Mouse (Mus musculus) heart, postnatal 0 days (tissue): ENCODE data around the gene Nab2. TPM values are rescaled to one million over a fixed set of nuclear protein-coding genes. Genes with fewer than 3 reads are reported as not detected.

ENCODE experiments used
- ATAC-seq: fragments of 200-750 bp; cut with Nextera tagmentation; 2 replicates; pipeline ENCODE4 v1.8.0; 2017; ENCODE audit warnings: low read depth, moderate number of reproducible peaks, moderate library complexity; ENCODE audit not compliant: insufficient read depth
- DNase-seq: peaks from one replicate; pipeline ENCODE4 v3.0.0-alpha.2; 2016; ENCODE audit warnings: low spot score
- H3K27ac ChIP-seq: fragments of 300-500 bp; sonication (generic); 2 replicates; pipeline ENCODE4 v1.5.1; 2014; ENCODE audit warnings: low read depth, mild to moderate bottlenecking
- H3K27me3 ChIP-seq: fragments of 300-500 bp; sonication (generic); 2 replicates; pipeline ENCODE4 v1.6.1; 2014; ENCODE audit warnings: low read length, mixed read lengths; ENCODE audit not compliant: control insufficient read depth, insufficient read depth
- H3K36me3 ChIP-seq: fragments of 300-500 bp; sonication (generic); replicated peaks from 2 replicates; pipeline ENCODE4 v1.6.1; 2014; ENCODE audit warnings: low read length, mixed read lengths; ENCODE audit not compliant: control insufficient read depth, insufficient read depth
- H3K4me1 ChIP-seq: fragments of 300-500 bp; sonication (generic); 2 replicates; pipeline ENCODE4 v1.6.1; 2014; ENCODE audit warnings: antibody characterized with exemption; ENCODE audit not compliant: control insufficient read depth, insufficient read depth
- H3K4me2 ChIP-seq: fragments of 300-500 bp; sonication (generic); 2 replicates; pipeline ENCODE4 v1.6.1; 2014; ENCODE audit warnings: low read depth, mild to moderate bottlenecking, low read length, moderate library complexity
- H3K4me3 ChIP-seq: fragments of 300-500 bp; sonication (generic); 2 replicates; pipeline ENCODE4 v1.5.1; 2014; ENCODE audit warnings: low read depth, low read length
- H3K9ac ChIP-seq: fragments of 300-500 bp; sonication (generic); replicated peaks from 2 replicates; pipeline ENCODE4 v1.6.1; 2014; ENCODE audit warnings: low read depth, low read length, mixed read lengths
- H3K9me3 ChIP-seq: fragments of 300-500 bp; sonication (generic); replicated peaks from 2 replicates; pipeline ENCODE4 v1.6.1; 2016; ENCODE audit warnings: low read length; ENCODE audit not compliant: control insufficient read depth
- CTCF ChIP-seq: IDR thresholded peaks from 2 replicates; pipeline ENCODE4 v1.5.1; 2016; ENCODE audit warnings: antibody characterized with exemption, control low read depth, low read depth
- EP300 ChIP-seq: IDR thresholded peaks from 2 replicates; pipeline ENCODE4 v1.6.1; 2016; ENCODE audit warnings: antibody characterized with exemption, low read depth
- WGBS: fragments of 180-500 bp; shearing (Covaris S2); extraction: QIAGEN DNeasy Blood & Tissue Kit; methylation state at CpG from one replicate; pipeline ENCODE4 v1.1.7; 2014; 5-methylcytosine and 5-hydroxymethylcytosine counted together
- polyA plus RNA-seq: library from polyadenylated mRNA; unstranded; fragments of >200 nt; fragmentation: Nextera tagmentation; extraction: Ambion mirVana; gene quantifications from 2 replicates; pipeline ENCODE4 v1.2.1, GENCODE M21; 2015
- total RNA-seq: library from RNA; depleted of rRNA; stranded (reverse); fragments of >200 nt; gene quantifications from 2 replicates; pipeline ENCODE4 v1.2.3, GENCODE M21; 2014; ENCODE audit warnings: low replicate concordance

Gene Nab2
- total and polyA plus RNA-seq, 2 experiments from 2014 or later: 4.0 to 15.3 TPM

- H3K4me2 ChIP-seq: peak overlapping the region; percentile 98
- H3K4me1 ChIP-seq: peaks cover 10% of the 10 kb centered on the region; the same call in 1 of the 2 replicates
- under 1% methylated on average over 65 of the region's 71 CpGs for WGBS
- H3K9ac ChIP-seq: peak overlapping the region; percentile 69
- TF ChIP-seq EP300 (no peak), CTCF (no peak)
- H3K4me3 ChIP-seq: peak overlapping the region; percentile 82
- ATAC-seq: peak; percentile 95
- no peaks in the 10 kb centered on the region for H3K27me3 ChIP-seq
- peak; percentile 99 for DNase-seq
- no peaks in the 10 kb centered on the region for H3K9me3 ChIP-seq
- peak overlapping the region; percentile 70 for H3K27ac ChIP-seq
- no peaks in the 10 kb centered on the region for H3K36me3 ChIP-seq
These were observed 8.6 kb upstream of the Nab2 start for GRCm38 (mm10) chr10:127676691-127677548.

- DNase-seq (no peak), ATAC-seq (no peak)
These were observed 7.6 kb upstream of the Nab2 start for GRCm38 (mm10) chr10:127675859-127676398.

GRCm38 (mm10) chr10:127674794-127675522 is 6.6 kb upstream of the Nab2 start:
- Histone ChIP-seq H3K4me1 (peaks cover 10% of the 10 kb centered on the region; the same call in 1 of the 2 replicates), H3K27ac (peak overlapping the region; percentile 66), H3K36me3 (no peaks in the 10 kb centered on the region), H3K4me2 (peak overlapping the region; percentile 40), H3K4me3 (no peak overlapping the region), H3K9me3 (no peaks in the 10 kb centered on the region), H3K27me3 (no peaks in the 10 kb centered on the region), H3K9ac (no peak overlapping the region)
- TF ChIP-seq CTCF (peak; percentile 100), EP300 (no peak; the same call in 1 of the 2 replicates)
- DNase-seq (peak; percentile 97), ATAC-seq (peak; percentile 50)
- 66% methylated on average over 8 of the region's 8 CpGs for WGBS

More at GRCm38 (mm10) chr10:127675859-127676398, 7.6 kb upstream of the Nab2 start:
- Histone ChIP-seq H3K4me2 (peak overlapping the region; percentile 98), H3K4me3 (peak overlapping the region; percentile 82), H3K27ac (peak overlapping the region; percentile 70), H3K9me3 (no peaks in the 10 kb centered on the region), H3K36me3 (no peaks in the 10 kb centered on the region), H3K9ac (no peak overlapping the region), H3K4me1 (peaks cover 10% of the 10 kb centered on the region; the same call in 1 of the 2 replicates), H3K27me3 (no peaks in the 10 kb centered on the region)
- 47% methylated on average over 5 of the region's 5 CpGs for WGBS
- no peak for TF ChIP-seq CTCF
- no peak for TF ChIP-seq EP300

GRCm38 (mm10) chr10:127674046-127674655 is 5.8 kb upstream of the Nab2 start:
- DNase-seq: no peak
- Histone ChIP-seq H3K4me3 (no peak overlapping the region), H3K36me3 (no peaks in the 10 kb centered on the region), H3K27ac (no peak overlapping the region), H3K27me3 (no peaks in the 10 kb centered on the region), H3K4me1 (peaks cover 15% of the 10 kb centered on the region), H3K4me2 (no peak overlapping the region), H3K9me3 (no peaks in the 10 kb centered on the region), H3K9ac (no peak overlapping the region)
- no peak for ATAC-seq
- no peak for TF ChIP-seq EP300
- TF ChIP-seq CTCF: no peak
- WGBS: 83% methylated on average over 6 of the region's 6 CpGs

- ATAC-seq: no peak
- H3K27me3 ChIP-seq: no peaks in the 10 kb centered on the region
- no peak overlapping the region for H3K27ac ChIP-seq
- H3K4me3 ChIP-seq: no peak overlapping the region
- no peaks in the 10 kb centered on the region for H3K36me3 ChIP-seq
- H3K9ac ChIP-seq: no peak overlapping the region
- DNase-seq: no peak
- peak; percentile 46 for TF ChIP-seq CTCF
- TF ChIP-seq EP300: no peak
- H3K4me1 ChIP-seq: peaks cover 12% of the 10 kb centered on the region
- WGBS: 43% methylated on average over 2 of the region's 2 CpGs
- H3K9me3 ChIP-seq: no peaks in the 10 kb centered on the region
- H3K4me2 ChIP-seq: no peak overlapping the region
These were observed 2.9 kb upstream of the Nab2 start for GRCm38 (mm10) chr10:127671276-127671675.
